Mouse (Mus musculus): ENCODE measurements around the gene Ppip5k1. TPM values are rescaled to one million over a fixed set of nuclear protein-coding genes. Genes with fewer than 3 reads are reported as not detected.

Ppip5k1 gene
- total RNA-seq, 2 experiments from 2014 or later: 16.8 to 18.5 TPM

Other genes with a start within 250 kb of the Ppip5k1 start
- gene Tgm7, start 245.6 kb downstream of the Ppip5k1 start, total RNA-seq (2021): not detected
- 10 to 100 TPM; 12.8 to 13.7 TPM for gene Adal, start 215.0 kb downstream of the Ppip5k1 start, total RNA-seq (2021)
- gene Lcmt2, start 214.7 kb downstream of the Ppip5k1 start, total RNA-seq (2021): 1 to 10 TPM; 5.6 to 6.4 TPM
- gene Tubgcp4, start 184.7 kb downstream of the Ppip5k1 start, total RNA-seq (2021): 10 to 100 TPM; 20.8 to 23.1 TPM
- gene Zscan29, start 184.3 kb downstream of the Ppip5k1 start, total RNA-seq (2021): 1 to 10 TPM; 7.3 to 9.0 TPM
- 10 to 100 TPM; 46.4 to 58.2 TPM for gene Trp53bp1, start 84.0 kb downstream of the Ppip5k1 start, total RNA-seq (2021)
- 10 to 100 TPM; 17.5 to 17.7 TPM for gene Map1a, start 65.8 kb downstream of the Ppip5k1 start, total RNA-seq (2021)
- gene Ckmt1, start 2.3 kb upstream of the Ppip5k1 start, total RNA-seq (2021): under 1 TPM in 1 of 2 experiments, not detected in 1; 0.80 TPM
- gene Strc, start 31.8 kb upstream of the Ppip5k1 start, total RNA-seq (2021): not detected
- 100 to 1,000 TPM; 197 to 210 TPM for gene Pdia3, start 58.4 kb upstream of the Ppip5k1 start, total RNA-seq (2021)
- 1 to 10 TPM; 3.1 to 4.0 TPM for gene Catsper2, start 58.4 kb upstream of the Ppip5k1 start, total RNA-seq (2021)
- under 1 TPM in 1 of 2 experiments, not detected in 1; 0.16 TPM for gene Ell3, start 88.9 kb upstream of the Ppip5k1 start, total RNA-seq (2021)
- 100 to 1,000 TPM; 381 to 422 TPM for gene Serf2, start 93.8 kb upstream of the Ppip5k1 start, total RNA-seq (2021)
- 10 to 100 TPM; 31.9 to 40.1 TPM for gene Hypk, start 97.9 kb upstream of the Ppip5k1 start, total RNA-seq (2021)
- under 1 TPM; 0.20 to 0.26 TPM for gene Serinc4, start 101.4 kb upstream of the Ppip5k1 start, total RNA-seq (2021)
- gene Mfap1b, start 118.7 kb upstream of the Ppip5k1 start, total RNA-seq (2021): 10 to 100 TPM; 28.6 to 31.4 TPM
- gene Mfap1a, start 151.3 kb upstream of the Ppip5k1 start, total RNA-seq (2021): 10 to 100 TPM; 23.4 to 28.6 TPM
- 1 to 10 TPM; 5.4 to 5.8 TPM for gene Wdr76, start 151.3 kb upstream of the Ppip5k1 start, total RNA-seq (2021)